Mouse (Mus musculus): ENCODE results near the gene Calcr. TPM values are rescaled to one million over a fixed set of nuclear protein-coding genes. Genes with fewer than 3 reads are reported as not detected.

Gene Calcr
- polyA plus RNA-seq, 1 experiment from 2014 or later: 0.22 TPM

MicroRNA genes within 50 kb of the gene (microRNA counts, 519-probe panel; counts per million panel counts)
- microRNA mmu-miR-489: not detected
- microRNA mmu-miR-653: not detected

Small RNA genes lying within 50 kb of the gene (microRNA-seq; reads per million reads assigned to microRNA genes)
- gene Mir489 (not detected), gene Mir653 (2.1 reads per million)

Other genes starting within 250 kb of the Calcr start
- 2.3 TPM in 2 replicates for gene Tfpi2, start 224.2 kb upstream of the Calcr start, polyA plus RNA-seq (2014; fragmentation: Nextera tagmentation; extraction: Ambion mirVana)
- gene Gngt1, start 229.1 kb upstream of the Calcr start, polyA plus RNA-seq (2014; fragmentation: Nextera tagmentation; extraction: Ambion mirVana): not detected in 2 replicates
- gene Gng11, start 239.2 kb upstream of the Calcr start, polyA plus RNA-seq (2014; fragmentation: Nextera tagmentation; extraction: Ambion mirVana): 79.1 and 83.7 TPM in 2 replicates

Measured in stomach, embryonic 14.5 days (tissue).